Mouse (Mus musculus): Measurements from ENCODE around the gene P2rx4. TPM values are rescaled to one million over a fixed set of nuclear protein-coding genes. Genes with fewer than 3 reads are reported as not detected.

P2rx4 gene
- polyA plus RNA-seq, 1 experiment from 2014 or later: 24.7 TPM

DNA sequence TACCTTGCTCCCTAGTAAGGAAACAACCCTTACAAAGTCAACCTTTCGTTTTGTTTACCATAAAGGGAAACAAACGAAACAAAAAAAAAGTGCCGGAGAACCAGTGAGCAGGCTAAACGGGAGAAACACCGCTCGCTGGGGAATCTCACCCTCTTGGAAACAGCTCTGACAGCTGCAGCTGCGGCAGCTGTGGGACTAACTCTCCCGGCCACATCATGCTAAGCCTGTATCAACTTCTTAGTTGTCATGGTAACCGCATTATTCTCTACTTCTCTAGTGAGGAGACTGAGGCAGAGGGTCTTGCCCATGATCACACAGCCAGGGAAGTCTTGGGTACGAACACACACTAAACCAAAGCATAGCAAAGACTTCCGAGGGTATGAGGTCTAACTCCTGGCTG lies 66.4 kb downstream of the P2rx4 start:
- DNase-seq (ENCODE audit: low spot score): no peak
- Histone ChIP-seq H3K27ac (replicated peaks) (no peak overlapping the region), H3K4me3 (ENCODE audit: low read depth, low read length) (no peak overlapping the region), H3K27me3 (ENCODE audit: control insufficient read depth, insufficient read depth, low read length) (no peaks in the 10 kb centered on the region), H3K4me2 (replicated peaks; ENCODE audit: low read depth) (no peak overlapping the region), H3K4me1 (replicated peaks; ENCODE audit: control insufficient read depth, insufficient read depth) (0 out of 2 replicates have a peak, but pooled peaks cover 5% of the 10 kb centered on the region), H3K36me3 (ENCODE audit: control insufficient read depth, insufficient read depth, low read length) (no peaks in the 10 kb centered on the region), H3K9me3 (ENCODE audit: control insufficient read depth, low read length) (no peaks in the 10 kb centered on the region), H3K9ac (ENCODE audit: low read length) (no peak overlapping the region)
- 50% methylated on average over 11 of the region's 11 CpGs for WGBS
- TF ChIP-seq CTCF (IDR thresholded peaks at IDR 0.05; ENCODE audit: low read depth) (no peak), EP300 (optimal IDR thresholded peaks at IDR 0.05) (no peak)
- ATAC-seq (ENCODE audit: low FRiP score, low TSS enrichment): no peak

DNA sequence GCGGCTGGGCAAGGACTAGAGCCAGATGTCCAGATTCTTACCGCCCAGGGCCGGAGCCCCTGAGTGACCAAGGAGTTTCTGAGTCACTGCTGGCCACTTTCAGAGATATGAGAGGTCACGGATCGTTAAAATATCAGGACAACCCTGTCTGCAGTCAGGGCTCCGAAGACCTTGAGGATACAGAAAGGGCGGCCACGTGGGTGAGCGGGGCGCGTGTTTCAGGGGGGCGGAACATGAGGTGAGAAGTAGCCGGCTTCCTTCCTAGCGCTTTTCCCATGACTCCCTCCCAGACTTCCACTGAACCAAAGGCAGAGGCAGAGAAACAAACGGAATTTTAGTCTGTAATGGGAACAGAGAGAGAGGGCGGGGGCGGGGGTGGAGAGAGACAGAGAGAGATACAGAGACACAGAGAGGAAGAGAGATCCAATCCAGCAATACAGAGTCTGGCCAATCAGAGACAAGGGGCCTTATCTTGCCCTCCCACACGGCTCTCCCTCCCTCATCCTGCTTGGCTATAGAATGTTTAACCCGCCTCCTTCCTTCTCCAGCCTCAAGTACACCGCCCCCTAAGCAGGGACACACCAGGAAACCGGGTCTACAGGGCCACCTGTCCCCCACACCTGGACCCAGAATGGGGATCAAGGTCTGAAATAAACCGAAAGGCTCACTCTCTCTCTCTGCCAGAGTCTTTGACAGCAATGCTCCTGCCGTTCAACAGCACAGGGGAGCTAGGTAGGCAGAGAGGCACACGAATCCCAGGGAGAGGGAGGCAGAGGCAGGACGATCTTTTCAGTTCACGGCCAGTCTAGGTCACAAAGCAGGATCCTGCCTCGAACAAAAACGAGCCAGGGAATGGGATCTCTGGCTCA lies 67.6 kb downstream of the P2rx4 start:
- no peak overlapping the region for H3K4me2 ChIP-seq (replicated peaks; ENCODE audit: low read depth)
- DNase-seq (ENCODE audit: low spot score): no peak
- no peaks in the 10 kb centered on the region for H3K9me3 ChIP-seq (ENCODE audit: control insufficient read depth, low read length)
- no peaks in the 10 kb centered on the region for H3K36me3 ChIP-seq (ENCODE audit: control insufficient read depth, insufficient read depth, low read length)
- no peak overlapping the region for H3K9ac ChIP-seq (ENCODE audit: low read length)
- ATAC-seq (ENCODE audit: low FRiP score, low TSS enrichment): no peak
- WGBS: 69% methylated on average over 28 of the region's 28 CpGs
- H3K27me3 ChIP-seq (ENCODE audit: control insufficient read depth, insufficient read depth, low read length): no peaks in the 10 kb centered on the region
- no peak overlapping the region for H3K4me3 ChIP-seq (ENCODE audit: low read depth, low read length)
- 0 out of 2 replicates have a peak overlapping the region, but pooled peaks have one; percentile 4 for H3K27ac ChIP-seq (replicated peaks)
- H3K4me1 ChIP-seq (replicated peaks; ENCODE audit: control insufficient read depth, insufficient read depth): 0 out of 2 replicates have a peak, but pooled peaks cover 5% of the 10 kb centered on the region
- no peak for TF ChIP-seq EP300 (optimal IDR thresholded peaks at IDR 0.05)
- TF ChIP-seq CTCF (IDR thresholded peaks at IDR 0.05; ENCODE audit: low read depth): no peak

DNA sequence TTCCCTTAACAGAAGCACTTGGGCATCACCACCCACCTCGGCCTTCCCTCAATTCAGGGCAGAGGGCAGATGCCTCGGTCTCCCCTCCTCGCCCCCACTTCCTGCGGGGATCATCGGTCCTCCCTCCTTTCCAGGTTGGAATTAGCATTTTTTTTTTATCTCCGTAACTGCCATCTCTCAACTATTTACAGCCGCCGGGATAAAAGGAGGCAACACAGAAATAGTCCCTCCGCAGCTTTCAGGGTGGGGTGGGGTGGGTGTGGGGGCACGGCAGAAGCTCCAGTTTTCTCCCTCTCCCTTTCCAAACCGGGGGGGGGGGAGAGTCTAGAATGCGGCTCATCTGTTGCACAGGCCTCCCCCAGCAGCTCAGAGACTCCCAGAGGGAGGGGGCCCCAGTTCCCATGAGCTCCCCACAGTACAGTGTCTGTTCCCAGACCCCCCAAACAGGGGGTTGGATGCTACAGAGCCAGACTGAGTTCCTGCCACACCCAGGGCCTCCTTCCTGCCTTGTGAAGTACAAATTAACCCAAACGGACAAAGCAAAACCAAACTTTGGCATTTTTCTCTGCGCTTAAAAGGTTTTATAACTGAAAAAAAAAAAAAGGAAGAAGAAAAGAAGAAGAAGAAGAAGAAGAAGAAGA lies 68.4 kb downstream of the P2rx4 start:
- no peak overlapping the region for H3K27ac ChIP-seq (replicated peaks)

DNA sequence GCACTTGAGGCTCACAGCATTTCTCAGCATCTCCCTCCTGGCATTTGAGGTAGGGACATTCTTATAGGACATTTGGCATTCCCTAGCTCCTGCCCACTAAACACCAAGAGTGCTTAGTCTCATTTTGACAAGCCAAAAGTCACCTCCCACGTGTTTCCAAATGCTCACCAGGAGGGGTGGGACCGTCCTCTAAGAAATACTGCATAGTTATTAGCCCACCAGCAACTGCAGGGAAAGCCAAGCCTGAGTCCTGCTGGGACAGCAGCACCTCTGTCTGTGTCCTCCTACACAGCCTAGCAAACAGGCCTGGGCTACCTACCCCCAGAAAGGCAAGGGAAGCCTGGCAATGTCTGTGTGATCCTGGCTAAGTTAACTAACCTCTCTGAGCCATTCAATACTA lies 70.0 kb downstream of the P2rx4 start:
- Histone ChIP-seq H3K36me3 (ENCODE audit: control insufficient read depth, insufficient read depth, low read length) (no peaks in the 10 kb centered on the region), H3K4me2 (replicated peaks; ENCODE audit: low read depth) (no peak overlapping the region), H3K9me3 (ENCODE audit: control insufficient read depth, low read length) (no peaks in the 10 kb centered on the region), H3K9ac (ENCODE audit: low read length) (no peak overlapping the region; the same call in 1 of the 2 replicates), H3K4me1 (replicated peaks; ENCODE audit: control insufficient read depth, insufficient read depth) (no peaks in the 10 kb centered on the region), H3K4me3 (ENCODE audit: low read depth, low read length) (no peak overlapping the region), H3K27ac (replicated peaks) (no peak overlapping the region), H3K27me3 (ENCODE audit: control insufficient read depth, insufficient read depth, low read length) (no peaks in the 10 kb centered on the region)
- DNase-seq (ENCODE audit: low spot score) (no peak), ATAC-seq (ENCODE audit: low FRiP score, low TSS enrichment) (no peak)
- TF ChIP-seq EP300 (optimal IDR thresholded peaks at IDR 0.05) (no peak), CTCF (IDR thresholded peaks at IDR 0.05; ENCODE audit: low read depth) (no peak)
- WGBS: 53% methylated on average over 2 of the region's 2 CpGs

More for the DNA sequence above, 68.4 kb downstream of the P2rx4 start:
- Histone ChIP-seq H3K36me3 (ENCODE audit: control insufficient read depth, insufficient read depth, low read length) (no peaks in the 10 kb centered on the region), H3K9me3 (ENCODE audit: control insufficient read depth, low read length) (no peaks in the 10 kb centered on the region), H3K9ac (ENCODE audit: low read length) (no peak overlapping the region), H3K27me3 (ENCODE audit: control insufficient read depth, insufficient read depth, low read length) (no peaks in the 10 kb centered on the region), H3K4me1 (replicated peaks; ENCODE audit: control insufficient read depth, insufficient read depth) (0 out of 2 replicates have a peak, but pooled peaks cover under 1% of the 10 kb centered on the region), H3K4me2 (replicated peaks; ENCODE audit: low read depth) (no peak overlapping the region), H3K4me3 (ENCODE audit: low read depth, low read length) (no peak overlapping the region)
- DNase-seq (ENCODE audit: low spot score) (no peak), ATAC-seq (ENCODE audit: low FRiP score, low TSS enrichment) (no peak)
- TF ChIP-seq EP300 (optimal IDR thresholded peaks at IDR 0.05) (no peak), CTCF (IDR thresholded peaks at IDR 0.05; ENCODE audit: low read depth) (no peak)
- WGBS: 81% methylated on average over 14 of the region's 14 CpGs

DNA sequence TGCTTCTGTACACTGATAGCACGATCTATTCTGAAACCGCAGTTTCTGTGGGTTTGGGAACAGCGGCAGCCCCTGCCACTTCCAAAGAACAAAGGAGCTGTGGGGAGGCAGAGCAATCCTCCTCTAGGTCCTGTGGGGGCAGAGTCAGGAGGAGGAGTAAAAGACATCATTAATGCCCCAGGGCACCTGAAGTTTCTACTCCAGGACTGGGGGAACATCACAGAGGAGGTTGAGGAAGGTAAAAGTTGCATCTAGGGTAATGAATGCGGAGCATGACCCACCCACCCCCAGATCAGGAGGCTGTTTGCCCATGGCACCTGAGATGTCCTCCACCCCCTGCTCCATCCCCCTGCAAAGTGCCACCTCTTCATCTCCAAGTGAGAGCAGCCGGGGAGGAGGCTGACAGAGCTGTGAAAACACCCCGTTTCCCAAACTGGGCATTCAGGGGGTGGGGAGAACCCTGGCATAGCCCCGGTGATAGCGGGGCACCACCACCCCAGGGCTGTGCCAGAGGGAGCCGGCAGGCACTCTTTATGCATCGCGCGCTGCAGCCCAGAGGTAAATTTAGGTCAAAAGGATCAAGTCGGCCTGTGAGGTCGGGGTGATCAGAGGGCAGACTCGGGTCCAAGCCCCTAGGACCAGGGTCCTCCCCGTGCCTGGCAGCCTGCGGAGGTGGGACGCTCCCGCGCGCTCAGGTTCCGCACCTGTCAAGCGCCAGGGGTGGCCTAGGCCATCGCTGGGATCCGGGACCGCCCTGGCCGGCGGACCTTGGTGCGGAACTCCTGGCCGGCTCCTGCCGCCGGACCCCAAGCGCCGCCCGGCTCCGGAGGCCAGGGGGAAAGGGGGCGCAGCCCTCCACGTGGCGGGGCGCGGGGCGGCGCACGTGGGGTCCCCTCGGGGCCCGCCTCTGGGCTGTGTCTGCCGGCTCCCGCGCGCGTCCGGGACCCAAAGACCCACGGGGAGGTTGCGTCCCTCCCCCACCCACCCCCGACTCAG lies 71.2 kb downstream of the P2rx4 start:
- H3K27ac ChIP-seq (replicated peaks): peak overlapping the region; percentile 82
- no peaks in the 10 kb centered on the region for H3K36me3 ChIP-seq (ENCODE audit: control insufficient read depth, insufficient read depth, low read length)
- H3K9ac ChIP-seq (ENCODE audit: low read length): peak overlapping the region; percentile 88
- peak overlapping the region; percentile 99 for H3K4me2 ChIP-seq (replicated peaks; ENCODE audit: low read depth)
- TF ChIP-seq EP300 (optimal IDR thresholded peaks at IDR 0.05) (no peak), CTCF (IDR thresholded peaks at IDR 0.05; ENCODE audit: low read depth) (no peak)
- H3K27me3 ChIP-seq (ENCODE audit: control insufficient read depth, insufficient read depth, low read length): no peaks in the 10 kb centered on the region
- ATAC-seq (ENCODE audit: low FRiP score, low TSS enrichment) (peak; percentile 42), DNase-seq (ENCODE audit: low spot score) (no peak)
- H3K4me3 ChIP-seq (ENCODE audit: low read depth, low read length): peak overlapping the region; percentile 75
- 6% methylated on average over 31 of the region's 55 CpGs for WGBS
- no peaks in the 10 kb centered on the region for H3K4me1 ChIP-seq (replicated peaks; ENCODE audit: control insufficient read depth, insufficient read depth)
- no peaks in the 10 kb centered on the region for H3K9me3 ChIP-seq (ENCODE audit: control insufficient read depth, low read length)

Small RNA genes within 50 kb of the gene (microRNA-seq; reads per million reads assigned to microRNA genes)
- not detected for gene Mir8115

Other genes with a start within 250 kb of the P2rx4 start
- gene Atp2a2, start 205.3 kb upstream of the P2rx4 start, polyA plus RNA-seq (2015; fragmentation: Nextera tagmentation; extraction: Ambion mirVana): 24.0 and 27.0 TPM in 2 replicates
- gene Ift81, start 93.0 kb upstream of the P2rx4 start, polyA plus RNA-seq (2015; fragmentation: Nextera tagmentation; extraction: Ambion mirVana): 16.3 and 17.4 TPM in 2 replicates
- gene P2rx7, start 63.6 kb upstream of the P2rx4 start, polyA plus RNA-seq (2015; fragmentation: Nextera tagmentation; extraction: Ambion mirVana): 2.1 and 2.7 TPM in 2 replicates
- gene Camkk2, start 71.9 kb downstream of the P2rx4 start, polyA plus RNA-seq (2015; fragmentation: Nextera tagmentation; extraction: Ambion mirVana): 16.3 and 16.6 TPM in 2 replicates
- 168 and 169 TPM in 2 replicates for gene Anapc5, start 113.8 kb downstream of the P2rx4 start, polyA plus RNA-seq (2015; fragmentation: Nextera tagmentation; extraction: Ambion mirVana)
- 16.9 and 19.1 TPM in 2 replicates for gene Rnf34, start 142.5 kb downstream of the P2rx4 start, polyA plus RNA-seq (2015; fragmentation: Nextera tagmentation; extraction: Ambion mirVana)